Mouse (Mus musculus) urinary bladder, postnatal 4 days (tissue): ENCODE results near the gene Rusc2.

Source experiments
- DNase-seq, 2 experiments: peaks; one replicate each; pipeline ENCODE4 v3.0.0; 2021 to 2022; ENCODE audit warnings: low spot score in 2 of 2

Rusc2 gene

DNA sequence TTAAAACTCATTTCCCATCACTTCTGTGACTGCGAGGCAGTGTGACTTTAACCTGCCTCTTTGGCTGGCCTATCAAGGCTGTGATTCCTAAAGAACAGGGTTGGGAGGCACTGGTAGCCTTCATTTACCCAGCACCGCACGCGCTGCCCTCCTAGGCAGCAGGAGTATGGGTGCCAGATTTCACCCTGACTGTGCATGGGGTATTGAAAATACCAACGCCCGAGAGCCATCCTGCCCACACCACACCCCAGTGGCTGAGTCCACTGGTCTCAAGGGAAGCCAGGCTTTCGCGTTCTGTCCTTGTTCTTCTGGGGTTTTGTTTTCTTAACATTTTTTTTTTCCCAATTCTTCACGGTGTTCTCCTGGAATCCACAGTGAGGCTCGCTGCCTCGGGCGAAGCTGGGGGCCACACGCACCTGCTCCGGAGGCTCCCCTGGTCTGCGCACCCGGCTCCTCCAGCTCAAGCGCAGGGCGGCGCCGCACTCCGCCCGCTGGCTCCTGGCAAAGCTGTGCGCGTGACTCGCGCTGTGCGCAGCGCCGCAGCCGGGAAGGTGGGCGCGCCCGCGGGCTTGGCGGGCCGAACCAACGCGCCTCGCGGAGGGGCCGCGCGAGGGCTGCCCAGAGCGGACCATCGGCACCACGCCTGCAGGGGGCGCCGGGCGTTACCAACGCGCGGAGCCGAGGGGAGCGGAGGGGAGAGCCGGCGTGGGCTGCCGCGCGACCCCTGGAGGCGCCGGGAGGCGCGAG lies at the start of gene Rusc2:
Gene Rusc2, plus strand, starts transcription at position 572 of the 747 bp plus-strand sequence.
- peak; percentile 89 to 91 for DNase-seq

GRCm38 (mm10) chr4:43334771-43335170 lies 47.0 kb upstream of the Rusc2 start:
- DNase-seq: no peak

GRCm38 (mm10) chr4:43336176-43336575 lies 45.6 kb upstream of the Rusc2 start:
- no peak for DNase-seq

DNA sequence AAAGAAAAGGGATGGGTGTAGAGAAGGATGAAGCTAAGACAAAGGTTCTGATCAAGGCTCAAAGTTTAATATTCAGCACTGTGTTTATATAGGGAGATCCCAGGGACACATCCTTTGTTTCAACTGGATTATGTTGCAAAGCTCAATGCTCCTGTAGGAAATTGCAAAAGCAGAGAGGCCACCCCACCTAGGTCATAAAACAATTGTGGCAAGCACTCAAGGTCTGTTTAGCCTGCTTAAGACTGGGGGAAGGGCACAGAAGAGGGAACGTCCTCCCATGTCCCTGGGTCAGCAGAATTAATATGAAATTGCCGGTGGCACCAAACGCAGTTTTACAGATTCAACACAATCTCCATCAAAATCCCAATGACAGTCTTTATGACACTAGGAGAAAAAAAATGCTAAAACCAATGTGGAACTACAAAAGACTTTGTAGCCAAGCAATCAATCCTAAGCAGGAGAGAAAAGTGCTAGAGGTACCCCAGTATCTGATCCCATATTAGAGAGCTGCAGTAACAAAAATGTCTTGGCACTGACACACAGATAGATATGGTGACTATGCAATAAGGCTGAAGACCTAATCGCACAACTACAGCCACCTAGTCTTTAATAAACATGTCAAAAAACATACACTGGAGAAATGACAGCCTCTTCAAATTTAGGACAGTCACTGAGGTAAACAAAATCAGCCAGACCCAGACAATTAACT lies 41.5 kb upstream of the Rusc2 start:
- no peak for DNase-seq

GRCm38 (mm10) chr4:43341276-43341891 lies 40.4 kb upstream of the Rusc2 start:
- DNase-seq: no peak

GRCm38 (mm10) chr4:43342443-43342842 lies 39.3 kb upstream of the Rusc2 start:
- no peak for DNase-seq

DNA sequence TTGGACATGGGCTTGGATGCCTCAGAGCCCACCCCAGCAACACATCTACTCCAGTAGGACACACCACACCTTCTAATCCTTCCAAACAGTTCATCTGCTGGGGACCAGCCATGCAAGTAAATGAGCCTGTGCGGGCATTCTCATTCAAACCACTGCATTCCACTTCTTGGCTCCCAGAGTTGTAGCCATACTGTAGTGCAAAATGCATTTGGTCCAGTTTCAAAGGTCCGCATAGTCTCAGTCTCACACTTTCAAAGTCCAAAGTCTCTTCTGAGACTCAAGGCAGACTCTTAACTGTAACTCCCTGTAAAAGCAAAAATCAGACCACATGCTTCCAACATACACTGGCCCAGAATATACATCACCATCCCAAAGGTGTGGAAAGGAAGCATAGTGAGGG lies 36.8 kb upstream of the Rusc2 start:
- no peak for DNase-seq

GRCm38 (mm10) chr4:43349206-43349605 lies 32.6 kb upstream of the Rusc2 start:
- DNase-seq: no peak

DNA sequence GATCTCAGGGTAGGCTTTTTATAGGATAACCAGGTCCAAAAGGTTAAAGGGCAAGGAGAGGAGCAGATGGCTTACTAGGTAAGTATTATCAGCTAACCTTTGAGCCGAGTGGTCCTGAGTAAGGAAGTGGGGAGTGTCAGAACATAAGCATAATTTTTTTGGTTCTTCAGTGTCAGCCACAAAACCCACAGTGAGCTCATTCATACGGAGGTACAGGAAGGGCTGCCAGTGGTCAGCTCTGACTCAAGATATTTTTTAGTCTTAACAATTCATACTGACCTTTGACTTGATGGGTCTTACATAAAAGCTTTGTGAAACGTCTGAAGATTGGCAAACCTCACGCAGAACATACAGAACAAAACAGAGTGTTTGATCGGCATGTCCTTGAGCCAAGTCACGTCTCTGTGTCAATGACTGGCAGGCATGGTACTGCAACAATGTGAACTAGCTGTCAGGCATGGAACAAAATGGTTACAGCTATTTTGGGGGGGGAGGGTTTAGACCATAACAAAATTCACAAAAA lies 31.7 kb upstream of the Rusc2 start:
- DNase-seq: no peak

- DNase-seq: no peak
These were observed 28.1 kb upstream of the Rusc2 start for GRCm38 (mm10) chr4:43353662-43354061.

DNA sequence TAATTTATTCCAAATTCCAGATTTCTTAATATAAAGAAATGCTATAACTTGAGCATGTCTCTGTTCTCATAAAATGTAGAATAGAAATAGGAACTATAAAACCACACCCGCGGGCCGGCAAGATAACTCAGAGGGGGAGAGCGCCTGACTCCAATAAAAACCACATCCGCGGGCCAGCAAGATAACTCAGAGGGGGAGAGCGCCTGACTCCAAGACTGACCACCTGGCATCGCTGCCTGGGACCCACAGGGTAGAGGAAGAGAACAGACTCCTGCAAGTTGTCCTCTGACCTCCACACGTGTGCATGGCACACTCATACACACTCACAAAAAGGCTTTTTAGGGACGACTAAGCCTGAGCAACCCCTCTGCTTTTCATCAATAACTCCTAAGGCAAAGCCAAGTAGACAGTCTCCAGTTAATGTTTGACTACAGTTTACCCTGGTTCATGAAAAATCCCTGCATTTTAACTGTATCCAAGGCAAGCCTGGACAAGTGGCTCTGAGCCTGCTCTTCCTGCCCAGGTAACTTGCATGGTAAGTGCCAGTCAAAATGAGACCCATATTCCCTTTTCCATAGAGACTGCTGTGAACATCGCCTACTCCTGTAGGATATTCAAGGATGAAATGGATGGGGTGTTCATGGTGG lies 16.7 kb upstream of the Rusc2 start:
- DNase-seq: no peak

DNA sequence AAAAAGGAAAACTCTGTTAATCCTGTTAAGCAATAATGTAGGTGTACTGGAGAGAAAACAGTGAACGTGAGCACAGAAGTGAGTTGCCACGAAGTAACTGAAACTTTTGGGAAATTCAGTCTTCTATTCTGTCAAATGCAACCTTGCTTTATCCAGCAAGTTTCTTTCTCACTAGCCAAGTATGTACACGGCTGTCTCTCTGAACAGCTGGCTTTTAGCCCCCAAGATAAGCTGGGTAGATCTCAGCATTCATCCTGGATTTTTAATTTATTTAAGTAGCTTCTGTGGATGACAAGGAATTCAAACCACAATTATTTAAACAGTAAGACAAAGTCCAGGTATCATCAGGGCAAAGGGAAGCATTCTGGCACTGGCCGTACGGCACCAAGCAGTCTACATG lies 14.5 kb upstream of the Rusc2 start:
- DNase-seq: no peak

GRCm38 (mm10) chr4:43367787-43368186 lies 14.0 kb upstream of the Rusc2 start:
- no peak for DNase-seq

DNA sequence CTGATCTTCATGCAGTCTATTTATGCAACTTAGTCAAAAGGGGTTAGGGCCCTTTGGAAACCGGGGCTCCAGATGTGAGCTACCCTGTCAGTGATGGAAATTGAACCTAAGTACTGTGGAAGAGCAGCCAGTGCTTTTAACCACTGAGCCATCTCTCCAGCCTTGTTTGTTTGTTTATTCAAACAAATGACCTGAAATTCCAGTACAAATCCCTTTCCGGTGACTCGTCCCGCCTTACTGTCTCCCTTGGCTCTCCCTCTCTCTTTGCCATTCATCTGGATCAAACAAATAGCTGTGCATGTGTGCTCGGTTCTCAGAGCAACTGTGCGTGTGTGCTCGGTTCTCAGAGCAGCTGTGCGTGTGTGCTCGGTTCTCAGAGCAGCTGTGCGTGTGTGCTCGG lies 10.4 kb upstream of the Rusc2 start:
- no peak for DNase-seq

DNA sequence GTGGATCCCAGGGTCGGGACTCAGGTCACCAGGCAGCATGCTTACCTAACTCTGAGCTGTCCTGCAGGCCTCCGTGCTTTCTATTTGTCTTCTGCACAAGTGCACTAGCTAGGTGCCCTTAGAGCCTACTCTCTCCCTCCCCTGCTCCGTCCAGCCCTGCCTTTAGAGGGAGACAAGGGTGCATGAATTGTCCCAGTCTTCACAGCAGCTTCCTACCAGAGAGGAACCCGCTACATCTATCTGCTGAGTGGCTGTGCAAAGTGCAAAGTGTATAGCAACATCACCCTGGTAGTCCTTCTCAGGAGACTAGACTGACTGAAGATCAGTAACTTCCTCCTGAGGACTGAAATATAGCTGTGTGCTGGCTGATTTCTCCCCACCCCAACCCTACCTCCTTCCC lies 9.6 kb upstream of the Rusc2 start:
- DNase-seq: no peak

GRCm38 (mm10) chr4:43374266-43374665 lies 7.5 kb upstream of the Rusc2 start:
- no peak for DNase-seq

GRCm38 (mm10) chr4:43379601-43380000 lies 2.2 kb upstream of the Rusc2 start:
- no peak for DNase-seq

- DNase-seq: no peak
These were observed 828 bp upstream of the Rusc2 start for GRCm38 (mm10) chr4:43380951-43381350.

DNA sequence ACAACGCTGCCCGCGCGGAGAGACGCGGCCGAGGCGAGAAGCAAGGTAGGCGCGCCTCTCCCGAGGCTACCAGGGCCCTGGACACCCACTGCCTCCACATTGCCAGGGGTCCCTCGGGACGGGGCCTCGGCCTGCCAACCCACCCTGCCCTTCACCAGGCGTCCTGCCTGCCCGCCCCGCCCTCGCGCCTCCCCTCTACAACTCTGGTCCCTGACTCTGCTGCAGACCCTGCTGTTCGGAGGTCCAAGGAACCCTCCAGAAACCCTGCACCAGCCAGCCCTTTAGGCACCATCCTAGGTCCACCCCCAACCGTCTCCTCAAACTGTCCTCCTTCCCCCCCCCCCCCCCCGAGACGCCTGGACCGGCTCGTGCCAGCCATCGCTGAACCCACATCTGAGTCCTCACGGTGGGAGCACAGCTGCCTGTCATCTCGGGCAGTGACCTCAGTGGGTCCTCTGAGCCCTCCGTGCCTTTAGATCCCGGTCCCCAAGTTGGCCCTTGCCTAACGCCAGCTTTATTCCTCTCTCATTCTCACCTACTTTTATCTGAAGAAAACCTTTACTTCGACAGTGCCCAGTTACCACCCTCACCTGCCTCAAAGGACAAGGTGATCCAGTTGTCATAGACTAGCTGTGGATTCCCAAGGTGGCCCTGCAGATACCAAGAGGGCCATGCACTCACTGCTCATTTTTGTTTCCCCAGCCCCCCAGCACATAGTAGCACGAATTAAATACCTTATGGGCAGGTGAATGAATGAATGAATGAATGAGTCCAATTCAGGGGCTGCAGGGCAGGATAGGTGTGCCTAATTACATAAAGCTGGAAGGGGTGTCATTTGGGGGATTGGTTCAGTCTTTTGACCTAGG lies 609 bp downstream of the Rusc2 start:
- DNase-seq: no peak

GRCm38 (mm10) chr4:43383246-43384082 lies 1.7 kb downstream of the Rusc2 start:
- DNase-seq: no peak
